Mouse (Mus musculus): ENCODE measurements around the gene Hs3st2. TPM values are rescaled to one million over a fixed set of nuclear protein-coding genes. Genes with fewer than 3 reads are reported as not detected.

Gene Hs3st2
- polyA plus RNA-seq, 1 experiment from 2014 or later: 20.2 TPM

DNA sequence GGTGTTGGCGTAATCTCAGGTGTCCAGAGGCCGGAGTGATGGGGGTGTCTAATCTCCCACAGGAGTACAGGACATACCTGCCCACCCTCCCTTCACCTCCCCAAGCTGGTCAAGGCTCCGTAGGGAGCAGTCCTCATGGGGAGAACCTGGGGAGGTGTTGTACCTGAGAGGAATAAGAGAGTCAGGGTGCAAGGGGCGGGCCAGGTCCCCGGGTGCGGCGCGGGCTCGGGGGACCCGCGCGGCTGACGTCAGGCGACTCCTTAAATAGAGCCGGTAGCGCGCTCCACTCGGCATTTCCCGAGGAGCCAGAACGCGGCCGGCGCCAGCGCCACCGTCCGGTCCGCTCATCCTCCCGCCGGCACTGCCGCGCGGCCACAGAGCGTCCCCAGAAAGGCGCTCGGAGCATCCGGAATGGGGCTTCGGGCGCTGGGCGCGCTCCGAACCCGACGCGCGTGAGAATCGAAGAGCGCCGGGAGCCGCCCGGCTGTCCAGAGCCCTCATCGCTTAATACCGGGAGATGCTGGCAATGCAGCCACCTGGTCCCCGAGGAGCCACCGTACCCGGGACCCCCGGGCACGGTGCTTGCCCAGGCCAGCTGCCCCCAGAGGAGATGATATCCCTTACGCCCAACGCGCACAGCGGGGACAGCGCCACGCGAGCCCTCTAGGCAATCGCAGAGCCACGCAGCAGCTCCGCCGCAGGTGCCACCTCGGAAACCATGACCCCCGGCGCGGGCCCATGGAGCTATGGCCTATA is 503 bp downstream of the Hs3st2 start:
- Histone ChIP-seq H3K27me3 (replicated peaks; ENCODE audit: control insufficient read depth, insufficient read depth, low read length) (peaks cover 30% of the 10 kb centered on the region), H3K36me3 (ENCODE audit: control insufficient read depth, insufficient read depth, low read length) (no peaks in the 10 kb centered on the region), H3K27ac (ENCODE audit: low read depth, low read length) (no peak overlapping the region)

DNA sequence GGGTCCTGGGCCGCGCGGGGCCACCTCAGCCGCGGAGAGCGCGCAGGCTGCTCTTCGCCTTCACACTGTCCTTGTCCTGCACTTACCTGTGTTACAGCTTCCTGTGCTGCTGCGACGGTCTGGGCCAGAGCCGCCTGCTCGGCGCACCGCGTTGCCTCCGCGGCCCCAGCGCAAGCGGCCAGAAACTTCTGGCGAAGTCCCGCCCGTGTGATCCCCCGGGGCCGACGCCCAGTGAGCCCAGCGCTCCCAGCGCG is 1.0 kb downstream of the Hs3st2 start:
- H3K9ac ChIP-seq (ENCODE audit: low read depth, low read length): peak overlapping the region; percentile 65

More for the DNA sequence above, 503 bp downstream of the Hs3st2 start:
- Histone ChIP-seq H3K4me1 (ENCODE audit: control insufficient read depth, insufficient read depth, low read depth, low read length) (peaks cover 11% of the 10 kb centered on the region; the same call in 1 of the 2 replicates), H3K9me3 (ENCODE audit: control insufficient read depth, low read length) (no peaks in the 10 kb centered on the region), H3K9ac (ENCODE audit: low read depth, low read length) (peak overlapping the region; percentile 65), H3K4me2 (ENCODE audit: low read length) (peak overlapping the region; percentile 88), H3K4me3 (ENCODE audit: low read length) (peak overlapping the region; percentile 59)
- WGBS: under 1% methylated on average over 52 of the region's 72 CpGs
- ATAC-seq: peak; percentile 66

GRCm38 (mm10) chr7:121393884-121394283 is 2.2 kb downstream of the Hs3st2 start:
- no peak overlapping the region for H3K27ac ChIP-seq (ENCODE audit: low read depth, low read length)
- no peak overlapping the region for H3K9ac ChIP-seq (ENCODE audit: low read depth, low read length)
- H3K9me3 ChIP-seq (ENCODE audit: control insufficient read depth, low read length): no peaks in the 10 kb centered on the region
- H3K4me1 ChIP-seq (ENCODE audit: control insufficient read depth, insufficient read depth, low read depth, low read length): peaks cover 11% of the 10 kb centered on the region; the same call in 1 of the 2 replicates
- H3K4me2 ChIP-seq (ENCODE audit: low read length): peak overlapping the region; percentile 88
- ATAC-seq: no peak
- no peaks in the 10 kb centered on the region for H3K36me3 ChIP-seq (ENCODE audit: control insufficient read depth, insufficient read depth, low read length)
- WGBS: 80% methylated on average over 1 of the region's 1 CpGs
- peaks cover 30% of the 10 kb centered on the region for H3K27me3 ChIP-seq (replicated peaks; ENCODE audit: control insufficient read depth, insufficient read depth, low read length)
- H3K4me3 ChIP-seq (ENCODE audit: low read length): peak overlapping the region; percentile 59

More for the DNA sequence above, 1.0 kb downstream of the Hs3st2 start:
- ATAC-seq: peak; percentile 46
- H3K4me3 ChIP-seq (ENCODE audit: low read length): peak overlapping the region; percentile 59
- no peak overlapping the region for H3K27ac ChIP-seq (ENCODE audit: low read depth, low read length)
- H3K9me3 ChIP-seq (ENCODE audit: control insufficient read depth, low read length): no peaks in the 10 kb centered on the region
- H3K36me3 ChIP-seq (ENCODE audit: control insufficient read depth, insufficient read depth, low read length): no peaks in the 10 kb centered on the region
- WGBS: 1% methylated on average over 21 of the region's 28 CpGs
- H3K4me2 ChIP-seq (ENCODE audit: low read length): peak overlapping the region; percentile 88
- H3K27me3 ChIP-seq (replicated peaks; ENCODE audit: control insufficient read depth, insufficient read depth, low read length): peaks cover 30% of the 10 kb centered on the region
- H3K4me1 ChIP-seq (ENCODE audit: control insufficient read depth, insufficient read depth, low read depth, low read length): peaks cover 11% of the 10 kb centered on the region; the same call in 1 of the 2 replicates

- Histone ChIP-seq H3K4me2 (ENCODE audit: low read length) (peak overlapping the region; percentile 88), H3K9me3 (ENCODE audit: control insufficient read depth, low read length) (no peaks in the 10 kb centered on the region), H3K36me3 (ENCODE audit: control insufficient read depth, insufficient read depth, low read length) (no peaks in the 10 kb centered on the region), H3K4me1 (ENCODE audit: control insufficient read depth, insufficient read depth, low read depth, low read length) (peaks cover 11% of the 10 kb centered on the region; the same call in 1 of the 2 replicates), H3K27me3 (replicated peaks; ENCODE audit: control insufficient read depth, insufficient read depth, low read length) (peaks cover 28% of the 10 kb centered on the region), H3K4me3 (ENCODE audit: low read length) (no peak overlapping the region; the same call in 1 of the 2 replicates), H3K27ac (ENCODE audit: low read depth, low read length) (no peak overlapping the region), H3K9ac (ENCODE audit: low read depth, low read length) (no peak overlapping the region)
- WGBS: 91% methylated on average over 2 of the region's 2 CpGs
- no peak for ATAC-seq
These were observed 3.2 kb downstream of the Hs3st2 start for GRCm38 (mm10) chr7:121394875-121395274.

GRCm38 (mm10) chr7:121410716-121411506 is 19.3 kb downstream of the Hs3st2 start:
- Histone ChIP-seq H3K27ac (ENCODE audit: low read depth, low read length) (no peak overlapping the region), H3K4me2 (ENCODE audit: low read length) (no peak overlapping the region), H3K9me3 (ENCODE audit: control insufficient read depth, low read length) (no peaks in the 10 kb centered on the region), H3K9ac (ENCODE audit: low read depth, low read length) (no peak overlapping the region), H3K36me3 (ENCODE audit: control insufficient read depth, insufficient read depth, low read length) (no peaks in the 10 kb centered on the region), H3K27me3 (replicated peaks; ENCODE audit: control insufficient read depth, insufficient read depth, low read length) (no peaks in the 10 kb centered on the region), H3K4me3 (ENCODE audit: low read length) (no peak overlapping the region), H3K4me1 (ENCODE audit: control insufficient read depth, insufficient read depth, low read depth, low read length) (no peaks in the 10 kb centered on the region)
- 75% methylated on average over 11 of the region's 11 CpGs for WGBS
- ATAC-seq: 0 out of 2 replicates have a peak, but pooled peaks have one; percentile 37

GRCm38 (mm10) chr7:121411507-121411898 is 19.8 kb downstream of the Hs3st2 start:
- H3K9me3 ChIP-seq (ENCODE audit: control insufficient read depth, low read length): no peaks in the 10 kb centered on the region
- no peak overlapping the region for H3K27ac ChIP-seq (ENCODE audit: low read depth, low read length)
- 88% methylated on average over 7 of the region's 7 CpGs for WGBS
- no peaks in the 10 kb centered on the region for H3K4me1 ChIP-seq (ENCODE audit: control insufficient read depth, insufficient read depth, low read depth, low read length)
- H3K9ac ChIP-seq (ENCODE audit: low read depth, low read length): no peak overlapping the region
- H3K27me3 ChIP-seq (replicated peaks; ENCODE audit: control insufficient read depth, insufficient read depth, low read length): no peaks in the 10 kb centered on the region
- H3K4me3 ChIP-seq (ENCODE audit: low read length): no peak overlapping the region
- no peaks in the 10 kb centered on the region for H3K36me3 ChIP-seq (ENCODE audit: control insufficient read depth, insufficient read depth, low read length)
- no peak for ATAC-seq
- H3K4me2 ChIP-seq (ENCODE audit: low read length): no peak overlapping the region

DNA sequence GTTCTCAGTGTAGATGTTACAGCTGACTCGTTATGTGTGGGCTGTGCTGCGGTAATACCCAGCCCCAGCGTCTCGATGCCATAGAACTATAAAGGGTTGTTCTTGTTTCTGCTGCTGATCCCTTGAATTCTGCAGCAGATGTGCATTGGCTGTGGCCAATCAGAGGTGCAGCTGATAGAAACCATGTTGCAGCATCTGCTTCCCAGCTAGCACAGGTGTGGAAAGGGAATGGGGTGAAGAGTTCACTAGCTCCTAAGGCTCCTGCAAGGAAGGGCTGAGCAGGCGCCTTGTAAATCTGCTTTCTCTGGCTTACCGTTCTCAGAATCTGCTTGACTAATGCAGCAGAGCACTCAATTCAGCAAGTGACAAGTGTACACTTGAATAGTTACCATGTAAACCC is 45.2 kb downstream of the Hs3st2 start:
- H3K4me2 ChIP-seq (ENCODE audit: low read length): no peak overlapping the region
- H3K9me3 ChIP-seq (ENCODE audit: control insufficient read depth, low read length): no peaks in the 10 kb centered on the region
- H3K27me3 ChIP-seq (replicated peaks; ENCODE audit: control insufficient read depth, insufficient read depth, low read length): no peaks in the 10 kb centered on the region
- no peaks in the 10 kb centered on the region for H3K36me3 ChIP-seq (ENCODE audit: control insufficient read depth, insufficient read depth, low read length)
- 80% methylated on average over 6 of the region's 6 CpGs for WGBS
- no peaks in the 10 kb centered on the region for H3K4me1 ChIP-seq (ENCODE audit: control insufficient read depth, insufficient read depth, low read depth, low read length)
- H3K9ac ChIP-seq (ENCODE audit: low read depth, low read length): no peak overlapping the region
- no peak overlapping the region for H3K4me3 ChIP-seq (ENCODE audit: low read length)
- H3K27ac ChIP-seq (ENCODE audit: low read depth, low read length): no peak overlapping the region
- ATAC-seq: no peak; the same call in 1 of the 2 replicates

- Histone ChIP-seq H3K27ac (ENCODE audit: low read depth, low read length) (no peak overlapping the region), H3K9ac (ENCODE audit: low read depth, low read length) (no peak overlapping the region), H3K4me2 (ENCODE audit: low read length) (no peak overlapping the region), H3K36me3 (ENCODE audit: control insufficient read depth, insufficient read depth, low read length) (no peaks in the 10 kb centered on the region), H3K4me1 (ENCODE audit: control insufficient read depth, insufficient read depth, low read depth, low read length) (no peaks in the 10 kb centered on the region), H3K27me3 (replicated peaks; ENCODE audit: control insufficient read depth, insufficient read depth, low read length) (no peaks in the 10 kb centered on the region), H3K4me3 (ENCODE audit: low read length) (no peak overlapping the region), H3K9me3 (ENCODE audit: control insufficient read depth, low read length) (no peaks in the 10 kb centered on the region)
- no peak for ATAC-seq
- WGBS: 77% methylated on average over 5 of the region's 5 CpGs
These were observed 49.5 kb downstream of the Hs3st2 start for GRCm38 (mm10) chr7:121441186-121441585.

GRCm38 (mm10) chr7:121444336-121444735 is 52.7 kb downstream of the Hs3st2 start:
- H3K9me3 ChIP-seq (ENCODE audit: control insufficient read depth, low read length): no peaks in the 10 kb centered on the region
- no peak overlapping the region for H3K4me3 ChIP-seq (ENCODE audit: low read length)
- H3K27me3 ChIP-seq (replicated peaks; ENCODE audit: control insufficient read depth, insufficient read depth, low read length): no peaks in the 10 kb centered on the region
- WGBS: 65% methylated on average over 7 of the region's 7 CpGs
- ATAC-seq: no peak
- H3K4me1 ChIP-seq (ENCODE audit: control insufficient read depth, insufficient read depth, low read depth, low read length): no peaks in the 10 kb centered on the region
- H3K36me3 ChIP-seq (ENCODE audit: control insufficient read depth, insufficient read depth, low read length): no peaks in the 10 kb centered on the region
- no peak overlapping the region for H3K9ac ChIP-seq (ENCODE audit: low read depth, low read length)
- H3K27ac ChIP-seq (ENCODE audit: low read depth, low read length): no peak overlapping the region
- no peak overlapping the region for H3K4me2 ChIP-seq (ENCODE audit: low read length)

All from hindbrain, embryonic 16.5 days (tissue).